Mouse (Mus musculus) small intestine, adult 2 months (tissue): Measurements from ENCODE around the gene Degs2. TPM values are rescaled to one million over a fixed set of nuclear protein-coding genes. Genes with fewer than 3 reads are reported as not detected.
"Not testable (repeated sequence)": the region's sequence is repeated elsewhere in the genome, so short reads cannot be mapped to it uniquely, and the experiment has no call there.

ENCODE experiments used
- H3K27ac ChIP-seq: fragments of 200-500 bp; 2 replicates; pipeline ENCODE4 v1.5.1; 2012; ENCODE audit warnings: low read depth, low read length, control low read depth, inconsistent platforms; ENCODE audit not compliant: insufficient read depth
- H3K27me3 ChIP-seq: fragments of 200-500 bp; 2 replicates; pipeline ENCODE4 v1.6.1; 2012; ENCODE audit warnings: mild to moderate bottlenecking, moderate library complexity, low read length, inconsistent platforms; ENCODE audit not compliant: control insufficient read depth, insufficient read depth
- H3K36me3 ChIP-seq: fragments of 200-500 bp; 2 replicates; pipeline ENCODE4 v1.6.1; 2012; ENCODE audit warnings: mild to moderate bottlenecking, low read length, control low read depth, inconsistent platforms; ENCODE audit not compliant: control insufficient read depth, insufficient read depth
- H3K4me1 ChIP-seq: fragments of 200-500 bp; 2 replicates; pipeline ENCODE4 v1.6.1; 2012; ENCODE audit warnings: low read length, inconsistent platforms, mixed read lengths; ENCODE audit not compliant: control insufficient read depth, insufficient read depth, insufficient read length
- H3K4me3 ChIP-seq: fragments of 200-500 bp; 2 replicates; pipeline ENCODE4 v1.5.1; 2012; ENCODE audit warnings: low read depth, mild to moderate bottlenecking, control low read depth, inconsistent platforms, low read length, moderate library complexity
- CTCF ChIP-seq: fragments of 200-500 bp; IDR thresholded peaks from 2 replicates; pipeline ENCODE4 v1.5.1; 2012; ENCODE audit warnings: low read depth, mild to moderate bottlenecking, control low read depth, inconsistent platforms, low read length, moderate library complexity, mixed read lengths; ENCODE audit not compliant: insufficient replicate concordance, insufficient read length; ENCODE audit errors: extremely low read depth
- POLR2A ChIP-seq: fragments of 200-500 bp; IDR thresholded peaks from 2 replicates; pipeline ENCODE4 v1.6.1; 2012; ENCODE audit warnings: low read depth, mild to moderate bottlenecking, control low read depth, inconsistent platforms, low read length, moderate library complexity
- WGBS: fragments of 180-500 bp; shearing (Covaris S2); methylation state at CpG from one replicate; pipeline ENCODE4 v1.1.7; 2018; 5-methylcytosine and 5-hydroxymethylcytosine counted together
- polyA plus RNA-seq: library from polyadenylated mRNA; depleted of rRNA; stranded (reverse); fragments of >200 nt; gene quantifications from 2 replicates; pipeline ENCODE4 v1.2.3, GENCODE M21; 2012

Degs2 gene
- polyA plus RNA-seq, 1 experiment: 406 TPM

DNA sequence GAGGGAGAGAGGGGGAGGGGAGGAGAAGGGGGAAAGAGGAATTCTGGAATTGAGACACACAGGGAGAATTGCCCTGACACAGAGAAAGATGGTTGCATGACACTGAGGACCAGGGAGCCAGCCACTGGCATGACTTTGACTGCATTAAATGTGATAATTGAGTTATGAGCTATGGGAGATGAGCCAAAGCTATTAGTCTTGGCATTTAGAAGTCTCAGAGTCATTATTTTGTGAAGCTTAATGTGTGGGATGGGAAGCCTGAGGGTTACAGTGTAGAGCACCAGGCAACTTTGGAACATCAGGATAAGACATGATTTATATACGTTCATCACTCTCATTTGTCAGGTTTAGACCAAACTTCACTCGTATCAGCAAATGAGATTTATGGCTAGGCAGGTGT lies 39.4 kb upstream of the Degs2 start:
- no peak overlapping the region for H3K27ac ChIP-seq
- TF ChIP-seq CTCF (no peak), POLR2A (no peak)
- no peaks in the 10 kb centered on the region for H3K4me1 ChIP-seq
- H3K36me3 ChIP-seq: no peaks in the 10 kb centered on the region
- WGBS: 32% methylated on average over 2 of the region's 2 CpGs
- H3K4me3 ChIP-seq: no peak overlapping the region
- H3K27me3 ChIP-seq: 0 out of 2 replicates have a peak, but pooled peaks cover 2% of the 10 kb centered on the region

- Histone ChIP-seq H3K4me3 (no peak overlapping the region), H3K27ac (no peak overlapping the region), H3K36me3 (no peaks in the 10 kb centered on the region), H3K4me1 (no peaks in the 10 kb centered on the region), H3K27me3 (no peaks in the 10 kb centered on the region)
- WGBS: 85% methylated on average over 12 of the region's 12 CpGs
- no peak for TF ChIP-seq CTCF
- TF ChIP-seq POLR2A: no peak
These were observed 36.6 kb upstream of the Degs2 start for GRCm38 (mm10) chr12:108738745-108739144.

GRCm38 (mm10) chr12:108737838-108738237 lies 35.7 kb upstream of the Degs2 start:
- Histone ChIP-seq H3K4me3 (no peak overlapping the region), H3K27me3 (no peaks in the 10 kb centered on the region), H3K4me1 (no peaks in the 10 kb centered on the region), H3K27ac (no peak overlapping the region), H3K36me3 (no peaks in the 10 kb centered on the region)
- TF ChIP-seq CTCF: no peak
- TF ChIP-seq POLR2A: no peak
- WGBS: 91% methylated on average over 7 of the region's 7 CpGs

DNA sequence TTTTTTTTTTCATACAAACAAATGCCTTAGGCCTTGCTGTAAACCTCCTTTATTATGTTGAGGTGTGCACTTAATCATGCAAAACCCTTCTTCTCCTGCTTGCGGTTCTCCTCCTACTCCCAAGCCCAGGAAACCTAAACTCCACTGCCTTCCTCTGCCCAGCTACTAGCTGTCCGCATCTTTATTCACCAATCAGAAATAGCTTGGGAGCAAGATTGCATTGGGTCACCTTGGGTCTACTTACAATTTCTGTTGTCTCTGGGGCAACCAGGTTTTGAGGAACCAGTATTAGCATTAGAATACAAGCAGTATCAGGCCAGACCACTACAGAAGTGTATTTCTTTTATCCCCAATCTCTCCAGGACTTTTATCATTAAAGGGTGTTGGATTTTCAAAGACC lies 32.3 kb upstream of the Degs2 start:
- no peaks in the 10 kb centered on the region for H3K4me1 ChIP-seq
- H3K27ac ChIP-seq: no peak overlapping the region
- TF ChIP-seq CTCF (no peak), POLR2A (no peak)
- H3K36me3 ChIP-seq: no peaks in the 10 kb centered on the region
- WGBS: 98% methylated on average over 2 of the region's 2 CpGs
- H3K4me3 ChIP-seq: no peak overlapping the region
- no peaks in the 10 kb centered on the region for H3K27me3 ChIP-seq

GRCm38 (mm10) chr12:108723841-108724240 lies 21.7 kb upstream of the Degs2 start:
- TF ChIP-seq CTCF (no peak), POLR2A (no peak)
- H3K27me3 ChIP-seq: no peaks in the 10 kb centered on the region
- no peaks in the 10 kb centered on the region; the same call in 1 of the 2 replicates for H3K4me1 ChIP-seq
- no peak overlapping the region for H3K4me3 ChIP-seq
- WGBS: 91% methylated on average over 3 of the region's 3 CpGs
- H3K27ac ChIP-seq: no peak overlapping the region
- H3K36me3 ChIP-seq: no peaks in the 10 kb centered on the region

- Histone ChIP-seq H3K4me1 (no peaks in the 10 kb centered on the region; the same call in 1 of the 2 replicates), H3K27me3 (no peaks in the 10 kb centered on the region), H3K27ac (no peak overlapping the region), H3K4me3 (no peak overlapping the region), H3K36me3 (no peaks in the 10 kb centered on the region)
- TF ChIP-seq CTCF: no peak
- no peak for TF ChIP-seq POLR2A
- 94% methylated on average over 4 of the region's 4 CpGs for WGBS
These were observed 20.3 kb upstream of the Degs2 start for GRCm38 (mm10) chr12:108722464-108722863.

DNA sequence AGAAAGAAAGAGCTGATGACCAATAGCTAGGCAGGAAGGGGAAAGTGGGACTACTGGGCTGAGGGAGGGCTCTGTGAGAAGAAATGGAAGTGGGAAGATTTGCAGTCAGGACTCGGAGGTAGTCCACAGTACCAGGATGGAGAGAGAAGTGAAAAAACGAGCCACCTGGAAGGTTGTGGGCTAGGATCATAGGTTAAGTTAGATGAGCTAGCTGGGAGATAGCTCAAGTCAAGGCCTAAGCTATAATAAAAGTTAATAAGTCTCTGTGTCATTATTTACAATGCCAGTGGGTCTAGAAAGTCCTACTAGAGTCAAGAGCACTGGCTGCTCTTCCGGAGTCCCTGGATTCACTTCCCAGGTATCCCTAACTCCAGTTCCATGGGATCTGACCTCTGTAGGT lies 16.4 kb upstream of the Degs2 start:
- 41% methylated on average over 3 of the region's 3 CpGs for WGBS

GRCm38 (mm10) chr12:108715854-108716253 lies 13.7 kb upstream of the Degs2 start:
- no peak overlapping the region for H3K4me3 ChIP-seq
- no peaks in the 10 kb centered on the region for H3K27me3 ChIP-seq
- H3K36me3 ChIP-seq: no peaks in the 10 kb centered on the region
- no peak overlapping the region for H3K27ac ChIP-seq
- peaks cover 10% of the 10 kb centered on the region; the same call in 1 of the 2 replicates for H3K4me1 ChIP-seq
- 84% methylated on average over 5 of the region's 5 CpGs for WGBS
- no peak for TF ChIP-seq POLR2A
- TF ChIP-seq CTCF: no peak

More for the DNA sequence above, 16.4 kb upstream of the Degs2 start:
- H3K4me3 ChIP-seq: no peak overlapping the region
- no peak overlapping the region for H3K27ac ChIP-seq
- no peaks in the 10 kb centered on the region for H3K27me3 ChIP-seq
- TF ChIP-seq CTCF (no peak), POLR2A (no peak)
- H3K4me1 ChIP-seq: no peaks in the 10 kb centered on the region; the same call in 1 of the 2 replicates
- no peaks in the 10 kb centered on the region for H3K36me3 ChIP-seq

DNA sequence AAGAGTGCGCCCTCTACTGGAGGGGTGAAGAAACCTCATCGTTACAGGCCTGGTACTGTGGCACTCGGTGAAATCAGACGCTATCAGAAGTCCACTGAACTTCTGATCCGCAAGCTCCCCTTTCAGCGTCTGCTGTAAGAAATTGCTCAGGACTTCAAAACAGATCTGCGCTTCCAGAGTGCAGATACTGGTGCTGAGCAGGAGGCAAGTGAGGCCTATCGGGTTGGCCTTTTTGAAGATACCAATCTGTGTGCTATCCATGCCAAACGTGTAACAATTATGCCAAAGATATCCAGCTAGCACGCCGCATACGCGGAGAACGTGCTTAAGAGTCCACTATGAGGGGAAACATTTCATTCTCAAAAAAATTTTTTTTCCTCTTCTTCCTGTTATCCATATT lies 11.9 kb upstream of the Degs2 start:
- 96% methylated on average over 14 of the region's 14 CpGs for WGBS
- not testable (repeated sequence) for H3K27ac ChIP-seq, H3K36me3 ChIP-seq, H3K27me3 ChIP-seq, H3K4me3 ChIP-seq
- H3K4me1 ChIP-seq: peaks cover 22% of the 10 kb centered on the region; the same call in 1 of the 2 replicates
